Comparison of ENCODE assay signal across 11 mouse cellular contexts in the genomic region with DNA sequence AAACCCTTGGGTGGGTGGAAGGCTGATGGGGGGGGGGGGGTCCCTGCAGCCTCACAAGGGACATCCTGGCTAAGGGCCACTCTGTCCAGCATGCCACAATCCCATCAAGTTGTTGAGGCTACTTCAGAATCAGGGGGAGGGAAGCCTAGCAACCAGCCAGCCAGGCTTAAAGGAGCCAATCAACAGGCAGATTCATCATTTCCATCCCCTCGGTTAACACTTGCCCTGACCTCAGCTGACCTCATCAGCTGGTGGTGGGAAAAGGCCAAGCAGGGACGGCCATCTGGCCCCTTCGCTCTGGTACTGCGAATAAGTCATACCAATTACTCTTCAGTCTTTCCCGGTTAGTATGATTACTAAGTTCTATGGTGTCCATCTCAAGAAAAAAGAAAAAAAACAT. TPM values are rescaled to one million over a fixed set of nuclear protein-coding genes. Genes with fewer than 3 reads are reported as not detected.
DNase-seq lines count a peak whose midpoint lies in the region; ATAC-seq lines count a peak whose summit lies in the region.
"Had no signal": no experiment of that assay in that cellular context is flagged by ENCODE, and none has a peak within 500 bp of the region (broad histone marks: within the 10 kb centered on the region; RNA-seq: fewer than 3 reads in every experiment).

No protein-coding gene starts in this region.

- no peak overlapping the region for H3K9ac ChIP-seq in forebrain, embryonic 16.5 days (replicated peaks; ENCODE audit: low read depth, low read length)

- no peak overlapping the region for H3K4me3 ChIP-seq in forebrain, embryonic 16.5 days (replicated peaks; ENCODE audit: low read length)
- H3K4me3 ChIP-seq: left cerebral cortex, adult 2 months had no signal

- H3K27ac ChIP-seq in forebrain, embryonic 16.5 days (ENCODE audit: low read length), result peak overlapping the region; percentile 25; the same call in 1 of the 2 replicates

- no peak overlapping the region for H3K4me2 ChIP-seq in forebrain, embryonic 16.5 days (ENCODE audit: low read length)

- intact Hi-C loops in left cerebral cortex, postnatal 4 days (cut with DNase I), result no loop called here
- intact Hi-C loops in left cerebral cortex, postnatal 36 days (cut with DNase I), result loop anchor here (5.0 kb wide), 1 partner anchor 42 kb away; no protein-coding TSS in a partner anchor

- no peaks in the 10 kb centered on the region for H3K36me3 ChIP-seq in forebrain, embryonic 16.5 days (ENCODE audit: control insufficient read depth, insufficient read depth)

- peaks cover 26% of the 10 kb centered on the region for H3K4me1 ChIP-seq in forebrain, embryonic 16.5 days (replicated peaks; ENCODE audit: control insufficient read depth, insufficient read depth, low read length)

- peak; percentile 60 for DNase-seq in left cerebral cortex, postnatal 4 days
- DNase-seq in left cerebral cortex, postnatal 36 days (ENCODE audit: low spot score in 2 of 2), result no peak
- DNase-seq in cerebellum, adult 9-11 months, result peak; percentile 63
- DNase-seq in retina, embryonic 14.5 days (ENCODE audit: low spot score), result peak; percentile 65
- no peak for DNase-seq in Muller cell, postnatal 12 days (ENCODE audit: inconsistent ontology term)
- no peak for DNase-seq in B cell, adult 2 months
- DNase-seq: kidney, adult 11 months; lung, adult 2 months had no signal

- 38% methylated on average over 5 of the region's 5 CpGs for WGBS in forebrain, embryonic 16.5 days

- H3K27me3 ChIP-seq in forebrain, embryonic 16.5 days (replicated peaks; ENCODE audit: control insufficient read depth, insufficient read depth, low read length), result no peaks in the 10 kb centered on the region

- no peak for ATAC-seq in forebrain, embryonic 16.5 days
- ATAC-seq: activated CD4-positive, CD25-positive, alpha-beta regulatory T cell, adult 4 months had no signal

- H3K9me3 ChIP-seq in forebrain, embryonic 16.5 days (ENCODE audit: control insufficient read depth, low read length), result no peaks in the 10 kb centered on the region

RNA-seq across cellular contexts. Expression of gene Uck2, which starts 44.8 kb away (rescaled TPM):
- total RNA-seq in left cerebral cortex, postnatal 4 days (2021), result 10 to 100 TPM; 80.8 to 85.6 TPM
- total RNA-seq in left cerebral cortex, postnatal 36 days (2021), result 10 to 100 TPM; 37.4 to 42.5 TPM
- polyA plus RNA-seq in forebrain, embryonic 16.5 days (2015; fragmentation: Nextera tagmentation; extraction: Ambion mirVana), result 62.7 and 70.3 TPM in 2 replicates

Comparison
In these comparisons a context has a peak if more than half of its experiments do, and no peak if none do; other contexts are left out.
1. DNase-seq: peak in left cerebral cortex, postnatal 4 days (single experiment), cerebellum, adult 9-11 months (single experiment) and retina, embryonic 14.5 days (single experiment); none in left cerebral cortex, postnatal 36 days (0 of 2), Muller cell, postnatal 12 days (single experiment) and B cell, adult 2 months (0 of 2).